Mouse (Mus musculus) right cerebral cortex, postnatal 14 days (tissue): ENCODE measurements at regions not wholly inside any gene's neighbourhood (a gene's known extent, or its start where the extent isn't known, plus 50 kb on each side); places are given as distances from the start of the nearest gene placed in this dataset.

Experiments
- DNase-seq: peaks from one replicate; pipeline ENCODE4 v3.0.0; 2022

DNA sequence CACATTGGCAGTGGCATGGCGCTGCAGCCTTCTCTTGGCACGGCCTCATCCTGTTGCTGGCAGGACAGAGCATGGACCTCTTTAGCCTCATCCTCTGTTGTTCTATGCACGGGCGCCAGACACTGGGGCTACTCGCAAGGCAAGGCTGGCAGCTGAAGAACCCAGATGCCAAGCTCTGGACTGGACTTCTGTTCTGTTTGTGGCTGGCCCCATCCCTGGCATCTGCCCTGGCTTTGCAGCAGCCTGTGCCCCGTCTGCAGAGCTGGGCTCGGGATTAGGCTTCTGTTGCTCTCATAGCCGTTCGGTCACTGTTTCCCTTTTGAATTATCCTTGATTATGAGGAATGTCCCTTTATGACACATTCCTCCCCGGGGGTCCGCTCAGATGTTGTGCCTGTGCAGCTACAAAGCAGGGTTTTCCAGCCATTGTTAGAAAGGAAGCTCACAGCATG lies 214.6 kb upstream of the Tbc1d5 start:
- no peak for DNase-seq

DNA sequence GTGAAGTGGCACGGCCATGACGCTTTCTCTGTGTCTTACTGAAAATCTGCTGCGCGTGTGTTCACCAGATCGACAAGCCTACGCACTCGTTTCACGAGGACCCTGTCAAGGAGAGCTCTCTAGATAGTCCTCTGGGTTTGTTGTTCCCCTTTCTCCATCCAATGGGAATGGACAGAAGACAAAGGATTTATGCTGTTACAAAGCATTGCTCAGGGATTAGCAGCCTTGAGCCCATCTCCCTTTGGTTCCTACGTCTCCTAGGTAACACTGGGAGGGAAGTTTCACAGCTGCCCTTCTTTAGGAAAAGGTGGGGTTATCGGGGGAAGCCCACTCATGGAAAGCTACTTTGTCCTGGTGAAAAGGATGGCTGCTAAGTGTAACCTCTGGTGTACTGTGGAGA lies 212.7 kb upstream of the Tbc1d5 start:
- DNase-seq = no peak

DNA sequence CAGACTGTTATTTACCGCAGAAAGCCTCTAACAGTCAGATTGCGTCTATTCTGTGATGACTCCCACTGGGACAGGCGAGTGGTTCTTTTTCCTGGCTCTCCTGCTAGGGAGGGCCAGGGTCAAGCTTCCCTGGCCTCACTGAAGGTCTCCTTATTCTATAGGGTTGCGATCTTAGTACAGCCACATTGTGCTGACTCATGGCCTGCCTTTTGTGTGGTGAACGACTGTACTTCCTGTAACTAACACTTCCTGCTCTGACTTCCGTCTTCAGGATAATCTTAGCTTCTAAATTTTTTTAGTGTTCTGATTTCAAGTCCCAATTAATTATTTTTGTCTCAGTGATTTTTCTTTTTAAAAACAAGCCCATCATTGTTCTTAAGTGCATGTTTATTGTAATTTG lies 203.4 kb upstream of the Tbc1d5 start:
- no peak for DNase-seq

DNA sequence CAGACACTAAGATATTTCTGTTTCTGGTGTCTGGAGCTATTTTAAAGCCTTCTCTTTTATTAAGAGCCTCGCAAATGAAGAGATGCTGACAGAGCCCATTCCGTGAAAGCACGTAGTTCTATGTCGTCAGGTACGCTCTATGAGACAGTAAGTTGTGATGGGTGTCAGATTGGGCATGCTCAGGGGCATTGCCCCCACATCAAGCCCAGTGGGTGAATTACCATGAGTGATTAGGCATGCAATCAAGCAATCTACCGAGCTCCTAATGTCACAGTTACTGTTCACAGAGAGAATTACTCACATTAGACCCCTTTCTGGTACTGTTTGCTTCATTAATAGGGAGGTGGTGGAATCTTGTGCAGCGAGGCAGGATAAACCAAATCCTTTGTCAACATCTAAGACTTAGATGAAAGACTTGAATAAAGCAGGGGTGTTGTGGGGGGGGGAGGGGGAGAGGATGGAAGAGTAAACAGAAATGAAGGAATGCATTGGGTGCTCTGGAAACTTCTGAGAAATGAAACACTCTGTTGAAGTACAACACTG lies 192.9 kb upstream of the Tbc1d5 start:
- DNase-seq = no peak

DNA sequence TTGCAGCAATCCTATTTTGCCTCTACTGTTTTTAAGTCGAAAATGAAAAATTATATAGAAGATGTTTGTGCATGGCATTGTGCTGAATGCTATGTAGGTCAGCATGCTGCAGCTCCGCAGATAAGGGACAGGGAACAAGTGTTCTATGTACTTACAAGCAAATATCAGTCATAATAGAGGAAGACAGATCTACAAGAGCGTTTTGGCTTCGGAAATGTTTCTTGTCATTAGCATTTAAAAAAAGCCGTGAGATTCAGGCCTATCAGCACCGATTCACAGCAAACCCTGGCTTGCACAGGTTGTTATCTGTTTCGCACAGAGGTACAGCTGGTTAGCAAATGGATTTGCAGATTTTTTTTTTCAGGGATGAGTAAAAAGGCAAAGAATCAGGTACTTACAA lies 191.8 kb upstream of the Tbc1d5 start:
- DNase-seq = no peak

DNA sequence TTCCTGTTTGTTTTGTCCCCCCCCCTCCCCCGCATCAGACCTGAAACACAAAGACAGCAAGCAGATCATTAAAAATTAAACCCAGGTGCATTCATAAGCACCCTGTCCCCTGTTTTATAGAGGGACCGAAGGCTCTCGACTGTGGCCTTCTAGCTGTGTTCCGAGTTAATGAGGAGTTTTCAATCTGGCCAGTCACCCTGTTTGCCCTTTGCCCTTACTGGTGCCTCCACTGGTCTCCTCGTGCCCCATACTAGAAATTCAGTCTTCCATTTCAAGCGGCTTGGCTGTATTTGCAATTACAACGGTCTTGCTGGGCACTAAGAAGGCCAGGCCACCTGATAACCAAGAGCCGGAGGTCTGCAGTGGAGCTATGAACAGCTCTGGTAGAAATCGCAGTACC lies 190.9 kb upstream of the Tbc1d5 start:
- no peak for DNase-seq

DNA sequence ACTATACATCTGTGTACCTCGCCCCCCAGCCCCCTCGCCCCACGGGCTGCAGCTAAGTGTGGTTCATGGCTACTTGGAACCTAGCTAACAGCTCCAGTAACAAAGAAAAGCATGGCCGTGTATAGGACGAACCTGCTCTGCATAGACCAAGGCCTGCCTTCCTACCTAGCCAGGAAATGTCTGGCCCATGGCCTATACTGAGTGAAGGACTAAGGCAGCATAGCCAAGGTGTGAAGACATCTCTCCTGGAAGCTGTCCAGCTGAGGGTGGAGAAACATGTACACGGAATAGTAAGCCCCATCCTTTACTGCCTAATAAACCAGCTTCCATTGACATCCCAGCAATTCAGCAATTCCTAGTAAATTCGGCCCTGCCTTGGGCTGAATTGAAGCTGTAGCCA lies 183.6 kb upstream of the Tbc1d5 start:
- no peak for DNase-seq

DNA sequence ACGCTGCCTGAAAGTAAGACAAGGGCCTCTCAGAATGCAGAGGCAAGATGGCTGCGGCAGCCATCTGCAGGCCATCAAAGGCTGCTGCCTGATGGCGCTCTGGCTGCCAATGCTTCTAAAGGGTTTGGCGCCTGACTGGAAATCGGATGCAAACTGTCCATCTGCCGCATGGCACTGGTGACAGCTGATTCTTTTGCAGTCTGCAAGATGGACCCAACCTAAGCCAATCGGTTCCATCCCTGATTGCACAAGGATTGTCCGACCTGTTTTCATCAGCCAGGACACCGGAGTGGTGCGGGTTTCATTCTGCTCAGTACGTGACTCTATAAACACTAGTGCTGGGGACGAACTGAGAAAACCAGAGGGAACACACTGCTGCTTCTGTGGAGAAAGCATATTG lies 183.1 kb upstream of the Tbc1d5 start:
- no peak for DNase-seq

DNA sequence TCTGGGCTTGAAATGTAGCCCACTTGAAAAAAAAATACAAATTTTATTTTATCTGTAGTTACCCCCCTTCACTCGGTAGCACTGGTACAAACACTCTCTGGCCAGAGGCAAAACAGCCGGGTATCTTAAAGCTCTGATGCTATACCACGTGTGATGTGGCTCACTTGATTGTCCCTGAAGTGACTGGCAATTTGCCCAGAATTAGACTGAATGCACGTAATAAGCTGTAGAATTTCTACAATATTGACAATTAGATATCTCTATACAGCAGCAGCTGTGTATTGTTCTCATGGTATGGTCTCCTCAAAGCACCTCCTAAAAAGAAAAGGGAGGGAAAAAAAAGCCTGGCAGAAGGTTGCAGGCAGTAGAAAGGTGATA lies 179.2 kb upstream of the Tbc1d5 start:
- DNase-seq = no peak

DNA sequence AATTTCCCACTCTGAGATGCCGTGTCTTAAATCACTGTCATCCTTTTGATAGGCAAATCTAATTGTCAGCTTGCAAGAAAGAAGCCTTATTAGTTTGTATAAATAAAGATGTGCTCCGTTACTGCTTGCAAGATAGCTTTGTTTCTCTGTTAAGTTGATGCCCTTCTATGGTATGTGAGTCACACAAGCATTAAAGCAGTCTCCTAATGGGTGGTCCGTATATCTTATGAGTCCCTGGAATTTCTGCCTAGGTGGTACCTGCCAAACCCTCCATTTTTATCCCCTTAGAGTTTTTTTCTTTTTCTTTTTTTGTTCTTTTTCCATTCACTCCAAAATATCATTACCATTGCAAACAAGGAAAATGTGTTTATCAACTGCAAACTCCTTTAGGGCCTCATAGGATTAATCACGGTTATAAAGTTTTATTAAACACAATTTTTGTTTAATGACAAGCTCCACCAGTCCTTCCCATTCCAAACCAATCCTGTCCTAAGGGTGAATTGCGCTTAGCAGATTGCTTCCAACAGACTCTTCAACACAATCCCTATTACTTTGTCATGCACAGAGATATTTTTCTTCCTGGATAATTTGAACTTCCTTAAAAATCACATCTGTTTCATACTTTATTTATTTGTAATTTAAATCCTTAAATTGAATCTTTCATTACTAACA lies 178.7 kb upstream of the Tbc1d5 start:
- no peak for DNase-seq

DNA sequence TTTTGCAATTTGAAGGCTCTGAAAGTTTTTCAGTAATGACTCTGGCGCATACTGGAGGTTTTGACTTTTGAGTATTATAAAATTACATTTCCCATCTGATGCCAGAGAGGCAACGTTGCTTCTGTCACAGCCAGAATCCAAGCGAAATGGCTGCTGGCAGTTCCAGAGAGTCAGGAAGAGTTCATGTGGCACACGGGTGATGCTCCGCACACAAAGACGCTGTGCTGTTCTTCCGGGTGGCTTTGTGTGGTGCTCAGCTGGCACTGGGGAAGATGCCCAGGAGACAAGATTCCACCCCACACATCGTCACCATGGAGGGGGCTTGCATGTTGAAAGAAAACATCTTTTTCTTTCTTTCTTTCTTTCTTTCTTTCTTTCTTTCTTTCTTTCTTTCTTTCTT lies 177.3 kb upstream of the Tbc1d5 start:
- DNase-seq = no peak

DNA sequence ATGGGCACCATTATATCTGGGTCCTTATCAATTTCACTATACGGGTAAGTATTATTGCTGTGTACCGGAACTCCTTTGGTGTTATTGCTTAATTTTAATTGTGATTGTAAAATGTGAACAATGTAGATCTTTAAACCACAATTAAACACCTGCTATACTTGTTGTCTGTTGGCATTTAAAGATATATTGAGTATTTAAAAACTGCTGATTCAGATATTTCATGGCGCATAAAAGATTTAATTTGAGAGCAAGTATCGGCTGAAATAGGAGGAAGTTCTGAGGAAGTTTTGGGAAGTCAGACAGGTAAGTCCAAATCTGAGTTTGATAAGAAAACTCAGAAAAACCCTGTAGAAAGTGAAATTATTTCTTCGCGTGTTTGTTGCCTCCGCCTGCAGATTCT lies 142.7 kb upstream of the Tbc1d5 start:
- no peak for DNase-seq

DNA sequence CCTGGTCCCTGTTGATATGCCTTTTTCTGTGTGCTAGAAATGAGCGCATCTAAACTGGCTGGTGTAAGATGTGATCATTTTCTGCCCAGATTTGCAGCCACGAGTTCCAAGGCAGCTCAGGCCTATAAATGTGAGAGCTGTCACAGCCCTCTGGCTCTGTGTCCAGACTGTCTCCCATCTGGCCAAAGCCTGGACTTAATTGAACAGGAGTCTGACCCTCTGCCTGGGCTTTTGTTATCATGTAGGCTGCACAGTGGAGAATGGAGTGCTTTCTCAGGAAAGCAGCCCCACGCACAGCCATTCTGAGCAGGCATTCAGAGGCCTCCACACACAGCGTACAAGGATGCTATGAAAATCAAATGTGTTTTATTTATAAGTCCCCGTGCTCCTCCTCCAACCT lies 141.9 kb upstream of the Tbc1d5 start:
- DNase-seq = no peak

DNA sequence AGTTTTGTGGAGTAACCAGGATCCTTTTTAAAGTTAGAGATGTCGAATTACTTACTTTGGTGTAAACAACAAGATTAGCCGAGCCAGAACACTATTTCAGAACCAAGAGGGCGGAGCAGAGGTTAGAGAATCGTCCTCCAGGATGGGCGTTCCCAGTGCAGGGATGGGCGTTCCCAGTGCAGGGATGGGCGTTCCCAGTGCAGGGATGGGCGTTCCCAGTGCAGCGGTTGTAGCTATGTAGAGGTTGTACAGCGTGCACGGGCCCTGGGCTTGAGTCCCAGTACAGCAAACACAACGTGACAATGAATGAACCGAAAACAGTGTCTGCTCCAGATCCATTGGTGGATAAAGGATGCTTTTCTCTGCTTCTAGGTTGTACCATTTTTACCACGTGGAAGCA lies 125.8 kb upstream of the Tbc1d5 start:
- no peak for DNase-seq

DNA sequence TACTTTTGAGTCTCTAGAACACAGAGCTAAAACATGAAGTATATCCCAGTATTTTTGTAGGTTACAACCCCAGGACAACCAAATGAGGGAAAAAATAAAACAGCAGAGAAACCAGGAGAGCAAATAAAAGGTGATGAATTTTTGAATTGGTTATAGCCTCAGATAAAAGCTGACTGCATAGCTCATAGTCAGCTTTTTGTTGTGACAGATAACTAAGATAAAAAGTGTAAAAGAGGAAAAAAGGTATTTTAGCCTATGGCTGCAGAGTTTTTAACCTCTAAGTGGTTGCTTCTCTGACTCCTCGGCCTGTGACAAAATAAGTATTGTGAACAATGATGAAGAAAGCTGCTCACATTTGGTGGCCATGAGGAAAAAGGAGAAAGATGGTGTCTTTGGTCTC lies 111.6 kb upstream of the Tbc1d5 start:
- no peak for DNase-seq

DNA sequence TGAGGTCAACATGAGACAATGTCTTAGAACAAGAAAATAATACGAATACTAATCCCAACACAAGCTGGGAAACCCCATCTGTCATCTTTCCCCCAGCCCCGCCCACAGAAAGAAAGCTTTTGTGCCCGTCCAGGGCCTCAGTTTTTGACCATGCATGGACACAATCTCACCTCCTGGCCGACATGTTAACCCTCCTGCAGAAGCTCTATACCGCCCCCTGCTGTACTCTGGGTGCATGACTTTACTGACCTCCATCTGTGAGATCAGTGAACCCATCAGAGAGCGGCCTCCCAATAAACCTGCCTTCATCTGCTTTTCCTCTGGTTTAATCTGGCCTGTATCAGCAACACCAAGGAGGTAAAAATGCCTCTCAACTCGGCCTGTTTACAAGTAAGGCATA lies 109.6 kb upstream of the Tbc1d5 start:
- peak; percentile 8 for DNase-seq

DNA sequence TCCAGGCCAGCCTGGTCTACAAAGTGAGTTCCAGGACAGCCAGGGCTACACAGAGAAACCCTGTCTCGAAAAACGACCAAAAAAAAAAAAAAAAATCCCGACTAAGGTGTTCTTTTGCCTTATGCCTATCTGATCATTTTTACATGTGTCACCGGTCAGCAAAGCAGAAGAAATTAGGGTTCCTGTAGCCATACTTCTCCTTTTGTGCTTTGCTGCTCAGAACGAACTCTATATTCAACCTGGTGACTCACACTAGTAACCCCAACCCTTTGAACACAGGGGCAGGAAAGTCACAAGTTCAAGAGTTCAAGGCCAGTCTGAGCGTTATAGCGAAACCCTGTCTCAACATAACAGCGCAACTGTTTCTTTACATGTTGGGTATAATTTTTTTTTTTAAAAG lies 108.7 kb upstream of the Tbc1d5 start:
- no peak for DNase-seq

DNA sequence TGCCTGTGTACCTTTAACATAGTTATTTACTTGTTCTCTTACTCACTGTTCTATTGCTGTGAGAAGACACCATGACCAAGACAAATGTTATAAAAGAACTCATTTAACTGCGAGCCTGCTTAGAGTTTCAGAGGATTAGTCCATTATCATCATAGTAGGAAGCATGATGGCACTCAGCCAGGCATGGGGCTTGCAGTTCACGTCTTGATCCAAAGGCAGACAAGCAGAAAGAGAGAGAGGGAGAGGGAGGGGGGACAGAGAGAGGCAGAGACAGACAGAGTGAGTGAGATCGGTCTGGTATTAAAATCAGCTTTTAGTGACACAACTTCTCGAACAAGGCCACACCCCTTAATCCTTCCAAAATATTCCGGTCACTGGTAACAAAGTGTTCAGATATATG lies 106.2 kb upstream of the Tbc1d5 start:
- no peak for DNase-seq

DNA sequence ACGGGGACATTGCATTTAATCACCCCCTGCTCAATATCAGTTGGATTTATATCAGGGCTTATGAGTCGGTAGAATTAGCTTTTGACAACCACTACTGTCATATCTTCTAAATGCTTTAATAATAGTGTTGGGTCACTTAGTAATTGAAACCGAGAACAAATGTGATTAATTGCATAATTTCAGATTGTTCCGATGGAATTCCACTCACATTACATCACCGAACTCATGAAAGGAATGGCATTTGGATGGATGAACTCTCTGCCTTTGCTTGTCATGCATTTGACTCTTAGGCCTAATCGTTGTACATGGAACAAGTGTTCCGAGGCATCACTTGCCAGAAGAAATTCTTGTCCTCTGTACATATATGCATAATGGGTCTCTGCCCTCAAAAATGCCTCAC lies 99.6 kb upstream of the Tbc1d5 start:
- DNase-seq = no peak

DNA sequence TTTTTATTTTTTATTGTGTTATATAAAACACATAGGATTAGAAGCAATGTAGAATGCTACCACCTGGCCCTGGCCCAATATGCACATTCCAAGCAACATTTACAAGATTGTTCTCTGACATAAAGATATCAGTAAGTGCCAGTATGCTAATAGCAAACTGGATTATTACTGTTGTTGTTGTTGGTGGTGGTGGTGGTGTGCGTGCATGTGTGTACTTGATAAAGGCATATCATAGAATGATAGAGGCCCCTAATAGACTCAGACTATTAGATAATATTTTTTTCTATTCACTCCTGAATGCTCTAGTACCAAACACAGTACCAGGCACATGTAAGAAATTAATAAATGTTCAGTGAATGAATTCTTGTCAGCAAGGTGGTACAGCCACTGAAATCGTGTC lies 98.9 kb upstream of the Tbc1d5 start:
- no peak for DNase-seq

DNA sequence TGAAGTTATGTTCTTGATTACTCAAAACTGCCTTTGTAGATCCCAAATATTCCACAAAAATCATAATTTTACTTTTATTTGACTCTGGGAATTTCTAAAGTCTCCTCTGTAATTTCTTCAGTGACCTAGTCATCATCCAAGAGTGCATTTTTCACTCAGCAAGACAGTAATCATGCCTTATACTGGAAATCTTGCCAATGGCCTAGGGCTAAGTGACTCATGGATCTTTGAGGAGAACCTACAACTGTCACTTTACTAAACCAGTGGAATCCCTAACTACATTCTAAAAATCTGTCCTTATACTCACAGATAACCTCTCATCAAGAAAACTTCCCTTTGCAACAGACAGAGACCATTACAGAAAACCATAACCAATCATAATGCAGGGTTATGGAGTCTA lies 98.0 kb upstream of the Tbc1d5 start:
- DNase-seq = no peak

DNA sequence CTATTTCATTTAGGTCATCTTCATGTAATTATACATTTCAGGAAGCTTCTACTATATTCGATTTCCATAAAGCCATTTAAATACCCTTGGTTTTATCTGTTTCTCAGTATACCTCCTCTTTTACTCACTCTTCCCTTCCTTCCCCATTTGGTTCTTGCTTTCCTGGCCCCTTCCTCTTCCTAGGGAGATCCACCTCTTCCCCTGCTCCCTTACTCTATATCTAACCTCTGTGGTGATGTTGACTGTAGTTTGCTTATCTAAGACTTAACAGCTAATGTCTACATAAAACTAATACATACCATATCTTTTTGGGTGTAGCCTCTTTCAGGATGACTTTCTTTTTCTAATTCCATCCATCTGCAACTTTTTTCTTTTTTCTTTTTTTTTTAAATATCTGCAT lies 92.9 kb upstream of the Tbc1d5 start:
- no peak for DNase-seq

DNA sequence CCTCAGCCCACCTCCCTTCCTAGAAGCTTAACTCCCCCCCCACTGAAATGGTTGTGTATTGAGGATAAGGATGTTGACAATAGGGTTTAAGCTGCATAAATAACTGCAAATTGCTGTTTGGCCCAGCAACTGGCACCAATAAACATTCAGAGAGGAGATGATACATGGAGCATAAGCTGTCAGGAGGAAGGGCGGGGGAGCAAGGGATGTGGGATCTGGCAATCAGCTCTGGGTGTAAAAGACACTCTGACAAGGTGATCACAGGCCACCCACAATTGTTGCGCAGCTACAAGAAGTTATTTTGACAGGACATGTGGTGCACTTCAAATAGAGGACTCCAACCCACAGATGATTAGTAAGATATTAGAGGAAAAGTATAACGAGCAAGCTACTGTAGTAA lies 83.8 kb upstream of the Tbc1d5 start:
- DNase-seq = no peak

DNA sequence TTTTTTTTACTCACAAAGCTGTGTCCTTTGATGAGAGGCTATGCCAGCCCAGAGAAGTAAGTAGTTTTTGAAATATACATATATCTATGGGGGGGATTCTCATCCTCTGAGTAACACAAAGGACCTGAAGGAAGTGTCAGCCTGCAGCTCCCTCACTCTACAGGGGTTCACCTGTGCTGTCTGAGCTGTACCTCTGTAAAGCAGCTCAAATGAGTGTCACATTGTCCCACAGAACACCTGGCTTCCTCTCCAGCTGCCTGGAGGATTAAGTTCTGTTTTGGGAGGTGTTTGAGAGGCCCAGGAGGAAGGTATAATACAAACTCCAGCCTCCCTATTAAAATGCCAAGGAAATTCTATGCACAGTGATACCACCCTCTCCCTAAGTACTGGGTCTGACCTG lies 83.3 kb upstream of the Tbc1d5 start:
- DNase-seq = no peak

DNA sequence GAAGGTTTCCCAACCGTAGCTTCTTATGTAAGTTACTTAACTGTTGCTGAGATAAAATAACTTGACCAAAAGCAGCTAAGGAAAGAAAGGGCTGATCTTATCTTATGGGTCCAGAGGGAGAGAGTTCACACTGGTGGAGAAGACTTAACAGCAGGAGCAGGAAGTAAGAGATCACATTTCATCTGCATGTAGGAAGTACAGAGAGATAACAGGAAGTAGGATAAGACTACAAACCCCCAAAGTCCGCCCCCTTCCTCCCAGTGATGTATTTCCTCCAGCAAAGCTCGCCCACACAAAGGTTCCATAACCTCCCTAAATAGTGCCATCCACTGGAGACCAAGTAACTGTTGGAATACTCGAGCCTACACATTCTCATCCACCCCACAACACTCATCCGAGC lies 79.2 kb upstream of the Tbc1d5 start:
- DNase-seq = no peak

DNA sequence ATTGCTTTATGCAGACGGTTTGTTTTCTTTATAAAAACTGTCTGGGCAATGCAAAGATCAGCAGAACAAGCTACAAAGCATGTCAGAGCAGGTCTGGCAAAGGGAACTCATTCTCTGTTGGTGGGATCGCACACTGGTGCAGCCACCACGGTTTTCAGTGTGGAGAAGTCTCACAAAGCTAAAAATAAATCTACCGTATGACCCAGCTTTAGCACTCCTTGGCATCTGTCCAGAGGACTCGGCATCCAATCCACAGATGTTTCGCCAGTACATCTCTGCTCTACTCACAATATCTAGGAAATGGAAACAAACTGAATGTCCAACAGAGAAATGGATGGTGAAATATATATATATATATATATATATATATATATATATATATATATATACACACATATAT lies 69.4 kb upstream of the Tbc1d5 start:
- DNase-seq = no peak
